Mouse (Mus musculus): ENCODE measurements around the gene Ube2e1. TPM values are rescaled to one million over a fixed set of nuclear protein-coding genes. Genes with fewer than 3 reads are reported as not detected.

The Ube2e1 gene
- 31.1 and 32.0 TPM in 2 replicates for polyA plus RNA-seq (2012; rRNA removed)

DNA sequence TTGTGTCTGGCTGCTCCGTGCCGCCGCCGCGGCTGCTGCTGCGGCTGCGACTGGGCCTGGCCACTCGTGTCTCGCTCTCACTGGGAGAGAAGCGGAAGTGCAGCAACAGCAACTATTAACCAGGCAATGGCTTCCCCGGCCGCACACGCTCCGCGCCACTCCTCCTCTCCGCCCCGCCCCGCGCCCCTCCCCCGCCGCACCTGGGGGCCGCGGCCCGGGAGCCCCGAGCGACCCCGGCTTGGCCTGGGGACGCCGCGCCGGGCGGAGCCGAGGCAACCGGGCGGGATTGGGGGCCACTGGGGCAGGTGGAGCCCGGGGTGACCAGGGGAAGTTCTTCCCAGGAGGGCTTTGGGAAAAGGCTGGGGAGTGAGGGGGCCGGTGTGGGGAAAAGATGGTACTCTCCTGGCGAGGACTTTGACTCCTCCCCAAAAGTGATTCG is at the start of gene Ube2e1:
TSS of gene Ube2e1 (minus strand) at position 167 of the 439 bp plus-strand sequence.
- under 1% methylated on average over 39 of the region's 39 CpGs for WGBS
- DNase-seq (ENCODE audit: low read depth, low spot score), result no peak

DNA sequence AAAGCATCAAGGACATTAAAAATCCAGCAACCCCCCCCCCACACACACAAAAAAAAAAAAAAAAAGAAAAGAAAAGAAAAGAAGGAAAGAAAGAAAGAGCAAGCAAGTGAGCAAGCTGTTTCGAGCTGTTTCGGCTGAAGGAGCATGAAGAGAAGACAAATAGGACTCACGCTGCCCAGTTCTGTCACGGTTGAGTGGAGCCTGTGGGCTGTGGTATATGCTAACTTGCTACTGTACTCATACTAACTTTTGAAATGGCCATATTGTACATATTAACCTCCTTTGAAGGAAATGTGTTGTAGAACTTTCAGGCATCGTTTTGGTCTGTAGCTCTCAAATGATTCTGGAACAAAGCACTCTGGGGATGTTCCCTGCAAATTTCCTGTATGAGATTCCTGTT is 48.2 kb upstream of the Ube2e1 start:
- 82% methylated on average over 5 of the region's 5 CpGs for WGBS
- DNase-seq (ENCODE audit: low read depth, low spot score), result no peak

DNA sequence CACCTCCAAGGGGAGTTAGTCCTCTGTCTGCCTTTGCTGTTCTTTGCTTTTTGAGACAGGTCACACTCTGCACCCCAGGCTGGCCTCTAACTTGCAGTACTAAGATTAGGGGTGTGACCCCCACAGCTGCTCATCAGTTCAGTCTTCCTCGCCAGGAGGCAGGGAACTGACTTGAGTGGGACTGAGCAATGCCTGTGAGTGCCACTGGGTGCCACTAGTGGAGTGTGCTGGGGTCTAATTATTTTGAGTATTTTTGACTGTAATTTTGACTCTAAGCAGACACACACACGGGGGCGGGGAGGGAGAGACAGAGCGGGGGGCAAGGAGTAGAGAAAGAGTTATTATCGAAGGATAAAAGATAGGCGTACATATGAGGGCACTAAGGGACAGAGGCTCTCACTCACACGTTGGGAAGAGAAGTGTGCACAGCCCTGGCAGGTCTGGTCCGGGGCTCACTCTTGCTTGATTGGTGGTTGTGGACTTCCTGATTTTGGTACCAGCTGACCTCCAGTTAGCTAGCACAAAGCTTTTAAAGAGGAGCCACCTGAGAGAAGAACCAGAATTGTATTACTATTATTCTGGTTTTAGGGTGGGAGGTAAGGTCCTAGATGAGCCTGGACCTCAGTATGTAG is 46.4 kb upstream of the Ube2e1 start:
- no peak for DNase-seq (ENCODE audit: low read depth, low spot score)
- 63% methylated on average over 8 of the region's 8 CpGs for WGBS

DNA sequence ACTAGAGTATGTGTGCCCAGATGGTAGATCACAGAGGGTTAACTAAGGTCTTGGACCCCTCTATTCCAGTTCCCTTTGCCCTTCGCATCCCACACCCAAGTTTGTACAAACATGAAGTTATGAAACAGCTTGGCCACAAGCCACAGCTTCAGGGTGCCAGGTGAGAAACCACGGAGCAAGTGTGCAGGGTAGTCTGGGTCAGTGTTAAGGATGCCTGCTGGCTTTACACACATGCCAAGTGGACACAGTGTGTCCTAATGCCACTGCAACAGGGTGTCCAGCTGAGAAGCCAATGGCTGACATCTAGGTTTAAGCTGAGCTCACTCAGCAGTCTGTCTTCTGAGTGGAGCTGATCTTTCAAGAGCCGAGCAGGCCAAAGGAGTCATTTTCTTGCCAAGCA is 44.5 kb upstream of the Ube2e1 start:
- no peak for DNase-seq (ENCODE audit: low read depth, low spot score)
- 36% methylated on average over 3 of the region's 3 CpGs for WGBS

- no peak for DNase-seq (ENCODE audit: low read depth, low spot score)
- WGBS, result 66% methylated on average over 6 of the region's 6 CpGs
These were observed 42.2 kb upstream of the Ube2e1 start for GRCm38 (mm10) chr14:18373758-18374405.

DNA sequence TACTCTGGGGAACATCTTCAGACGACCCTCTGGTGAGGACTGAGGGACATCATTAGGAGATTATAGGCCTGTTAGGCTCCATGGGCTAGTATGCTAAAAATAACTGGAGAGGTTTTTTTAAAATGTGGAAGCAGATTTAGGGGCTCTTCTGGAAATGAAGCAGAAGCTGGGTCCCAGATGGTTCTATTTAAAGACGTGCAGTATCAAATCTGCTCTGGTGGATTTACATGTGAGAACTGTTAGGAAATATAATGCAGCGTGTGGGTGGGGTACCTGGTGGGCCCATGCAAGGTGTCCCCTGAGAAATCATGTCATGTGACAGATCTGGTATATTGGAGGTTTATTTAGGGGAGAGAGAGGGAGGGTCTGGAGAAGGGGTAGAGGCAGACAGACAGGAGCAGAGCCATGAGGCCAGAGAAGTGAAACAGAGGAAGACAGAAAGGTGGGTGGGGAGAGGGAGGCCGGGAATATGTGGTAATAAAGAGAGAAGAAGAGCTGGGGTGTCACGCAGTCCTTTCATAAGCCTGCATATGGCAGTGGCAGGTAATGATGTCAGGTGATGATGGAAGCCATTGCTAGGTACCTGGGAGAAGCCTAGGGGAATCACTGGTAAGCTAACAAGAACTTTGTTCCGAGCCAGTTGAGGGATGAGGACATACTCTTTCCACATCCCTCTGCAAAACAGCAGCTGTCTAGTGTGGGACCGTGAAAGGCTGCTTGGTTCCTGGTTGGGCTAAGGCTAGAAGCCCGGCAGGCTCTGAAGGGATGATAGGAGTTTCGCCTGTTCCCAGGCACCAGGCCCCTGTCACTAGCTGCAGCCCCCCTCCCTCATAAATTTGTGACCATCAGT is 41.3 kb upstream of the Ube2e1 start:
- no peak for DNase-seq (ENCODE audit: low read depth, low spot score)
- WGBS, result 80% methylated on average over 9 of the region's 9 CpGs

- DNase-seq (ENCODE audit: low read depth, low spot score), result no peak
These were observed 37.4 kb upstream of the Ube2e1 start for GRCm38 (mm10) chr14:18369031-18369430.

GRCm38 (mm10) chr14:18367025-18367424 is 35.4 kb upstream of the Ube2e1 start:
- no peak for DNase-seq (ENCODE audit: low read depth, low spot score)
- 57% methylated on average over 5 of the region's 5 CpGs for WGBS

DNA sequence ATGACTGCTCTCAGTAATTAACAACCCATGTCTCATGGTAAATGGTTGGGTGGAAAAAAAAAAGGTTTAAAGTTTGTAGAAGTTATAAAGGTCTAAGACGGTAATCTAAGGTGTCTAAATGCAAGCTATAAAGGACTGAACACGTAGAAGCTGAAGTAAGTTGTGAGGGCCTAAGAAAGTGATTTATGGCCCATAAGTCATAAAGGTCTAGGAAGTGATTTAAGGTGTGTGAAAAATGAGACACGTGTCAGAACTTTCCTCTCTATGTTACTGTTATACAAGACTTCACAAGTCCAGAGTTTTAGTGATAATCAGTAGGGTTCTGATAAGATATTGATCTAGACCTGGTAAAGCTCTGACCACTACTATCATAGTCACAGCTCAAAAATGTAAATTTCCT is 32.7 kb upstream of the Ube2e1 start:
- peak; percentile 4 for DNase-seq (ENCODE audit: low read depth, low spot score)
- 20% methylated on average over 3 of the region's 3 CpGs for WGBS

DNA sequence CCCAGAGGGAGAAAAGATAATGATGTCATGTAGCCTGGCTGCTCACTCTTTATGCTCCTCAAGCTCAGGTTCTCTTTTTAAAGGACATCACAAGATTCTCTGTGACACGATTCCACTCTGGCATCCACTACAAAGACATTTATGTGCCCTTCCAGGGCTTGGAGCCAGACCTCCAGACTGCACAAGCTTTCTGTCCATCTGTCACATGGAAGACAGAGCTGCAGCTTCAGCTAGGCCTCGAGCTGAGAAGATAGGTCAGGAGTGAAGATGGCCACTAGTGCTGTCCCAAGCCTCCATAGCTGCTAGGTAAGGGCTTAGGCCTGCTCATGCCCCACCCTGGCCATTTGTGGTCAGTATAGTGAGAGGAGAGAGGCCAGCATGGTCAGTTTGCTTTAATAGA is 24.8 kb upstream of the Ube2e1 start:
- WGBS, result 62% methylated on average over 2 of the region's 2 CpGs

DNA sequence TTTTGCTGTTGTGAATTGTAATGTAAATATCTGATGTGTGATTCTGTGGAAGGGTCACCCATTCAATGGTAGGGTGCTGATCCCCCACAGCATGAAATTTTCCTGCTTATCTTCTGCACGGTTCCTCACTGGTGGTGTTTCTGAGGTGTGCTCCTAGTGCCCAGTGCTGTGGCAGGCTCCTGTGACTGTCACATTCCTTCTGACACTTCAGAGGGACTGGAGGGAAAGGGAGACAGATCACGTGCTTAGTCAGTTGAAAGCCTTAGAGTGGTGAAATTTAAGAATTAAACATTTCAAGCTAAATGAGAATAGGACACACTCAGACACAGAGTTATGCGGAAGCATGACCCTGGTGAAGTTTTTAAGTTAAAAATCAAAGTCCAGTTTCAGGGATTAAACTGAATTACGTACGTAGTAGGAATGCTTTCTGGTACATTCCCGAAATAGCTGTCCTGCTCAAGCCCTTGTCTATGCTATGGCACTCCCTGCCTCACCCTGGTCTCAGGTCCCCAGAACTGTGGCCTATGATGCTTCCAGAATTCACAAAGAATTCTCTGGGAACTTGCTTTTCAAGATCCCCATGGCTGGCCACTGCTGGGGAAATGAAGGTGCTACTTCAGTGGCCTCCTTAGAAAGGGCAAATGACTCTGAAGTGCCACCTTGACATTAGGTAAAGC is 24.0 kb upstream of the Ube2e1 start:
- no peak for DNase-seq (ENCODE audit: low read depth, low spot score)
- 80% methylated on average over 6 of the region's 6 CpGs for WGBS

More for the DNA sequence above, 24.8 kb upstream of the Ube2e1 start:
- DNase-seq (ENCODE audit: low read depth, low spot score), result no peak

DNA sequence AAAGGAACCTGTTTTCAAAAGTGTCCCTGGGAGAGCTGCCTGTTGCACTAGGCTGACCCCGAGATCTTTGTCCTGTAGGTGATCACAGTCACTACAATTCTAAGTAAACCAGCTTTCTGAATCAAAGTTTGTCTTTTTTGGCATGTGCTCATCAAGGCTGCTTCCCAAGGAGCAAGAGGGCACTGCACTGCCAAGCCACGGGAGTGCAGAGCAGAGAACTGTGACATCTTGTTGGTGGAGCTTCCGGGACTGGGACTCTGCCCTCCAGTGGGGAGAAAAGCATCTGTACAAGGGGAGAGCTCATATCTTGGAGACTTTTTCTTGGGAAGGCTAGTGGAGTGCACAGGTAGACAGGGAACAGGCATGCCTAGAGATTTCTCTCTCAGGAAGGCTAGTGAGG is 21.9 kb upstream of the Ube2e1 start:
- 68% methylated on average over 3 of the region's 3 CpGs for WGBS
- DNase-seq (ENCODE audit: low read depth, low spot score), result no peak

DNA sequence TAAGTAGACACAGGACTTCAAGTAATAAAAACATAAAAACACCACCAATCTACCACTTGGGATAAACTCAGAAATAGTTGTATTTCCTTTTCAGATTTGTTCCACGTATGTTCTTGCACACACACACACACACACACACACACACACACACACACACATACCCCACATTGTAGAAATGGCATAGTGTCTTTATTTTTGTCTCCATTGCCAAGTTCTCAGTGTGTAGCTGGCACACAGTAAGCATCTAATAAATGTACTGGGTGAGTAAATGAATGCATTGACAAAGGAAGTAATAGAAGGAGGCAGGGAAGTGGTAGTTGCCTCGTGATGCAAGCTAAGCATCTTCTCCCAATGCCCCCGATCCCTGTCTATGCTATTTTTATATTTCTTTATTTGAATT is 21.3 kb upstream of the Ube2e1 start:
- DNase-seq (ENCODE audit: low read depth, low spot score), result no peak
- WGBS, result 57% methylated on average over 3 of the region's 3 CpGs

DNA sequence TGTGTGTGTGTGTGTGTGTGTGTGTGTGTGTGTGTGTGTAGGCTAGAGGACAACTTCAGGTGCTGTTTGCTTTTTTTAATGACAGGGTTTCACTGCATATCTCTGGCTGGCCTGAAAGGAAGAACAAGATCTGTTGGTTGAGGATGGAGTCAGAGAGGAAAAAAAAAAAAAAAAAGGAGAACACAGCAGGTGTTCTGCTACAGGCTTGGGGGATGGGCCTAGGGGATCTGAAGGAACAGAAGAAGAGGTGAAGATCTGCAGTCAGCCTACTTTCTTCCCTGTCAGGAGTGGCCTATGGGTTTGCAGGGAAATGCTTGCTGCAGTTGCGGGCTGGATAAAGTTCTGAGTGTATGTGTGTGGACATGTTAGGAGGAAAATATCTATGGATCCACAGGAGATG is 19.0 kb upstream of the Ube2e1 start:
- DNase-seq (ENCODE audit: low read depth, low spot score), result no peak
- WGBS, result 88% methylated on average over 1 of the region's 1 CpGs

- DNase-seq (ENCODE audit: low read depth, low spot score), result no peak
- 57% methylated on average over 5 of the region's 5 CpGs for WGBS
These were observed 18.2 kb upstream of the Ube2e1 start for GRCm38 (mm10) chr14:18349871-18350270.

DNA sequence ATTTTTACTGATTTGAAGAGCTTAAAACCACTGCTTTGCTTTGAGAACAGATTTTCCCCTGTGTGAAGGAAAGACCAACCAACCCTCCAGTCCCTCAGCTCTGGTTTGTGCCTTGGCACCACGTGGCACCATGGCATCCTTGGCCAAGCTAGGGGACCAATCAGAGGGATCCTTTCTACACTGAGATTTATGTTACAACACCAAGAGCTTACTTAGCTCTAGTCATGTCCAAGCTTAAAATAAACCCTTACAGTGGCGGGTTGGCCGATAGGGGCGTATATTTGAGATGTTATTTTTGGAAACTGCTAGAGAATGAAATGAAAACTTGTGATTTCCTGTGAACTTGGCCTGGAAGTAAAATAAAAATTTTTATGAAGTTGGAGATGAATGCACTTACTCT is 11.9 kb upstream of the Ube2e1 start:
- no peak for DNase-seq (ENCODE audit: low read depth, low spot score)
- WGBS, result 59% methylated on average over 4 of the region's 4 CpGs

DNA sequence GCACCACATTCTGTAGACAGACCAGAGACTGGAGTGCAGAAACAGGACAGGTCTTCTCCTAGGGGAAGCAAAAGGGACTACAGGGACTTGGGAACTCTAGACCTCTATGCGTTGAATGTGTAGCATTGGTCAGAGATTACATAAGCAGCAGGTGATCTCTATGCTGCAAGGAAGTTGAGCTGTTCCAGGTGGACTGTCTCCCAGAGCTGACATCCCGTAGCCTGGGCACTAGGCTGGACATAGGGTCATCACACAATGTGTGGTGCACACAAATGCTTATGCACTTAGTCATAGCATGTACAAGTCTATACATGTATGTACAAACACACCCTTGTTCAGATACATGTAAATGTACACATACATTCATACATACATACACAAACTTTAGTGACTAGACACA is 11.1 kb upstream of the Ube2e1 start:
- 92% methylated on average over 2 of the region's 2 CpGs for WGBS
- no peak for DNase-seq (ENCODE audit: low read depth, low spot score)

DNA sequence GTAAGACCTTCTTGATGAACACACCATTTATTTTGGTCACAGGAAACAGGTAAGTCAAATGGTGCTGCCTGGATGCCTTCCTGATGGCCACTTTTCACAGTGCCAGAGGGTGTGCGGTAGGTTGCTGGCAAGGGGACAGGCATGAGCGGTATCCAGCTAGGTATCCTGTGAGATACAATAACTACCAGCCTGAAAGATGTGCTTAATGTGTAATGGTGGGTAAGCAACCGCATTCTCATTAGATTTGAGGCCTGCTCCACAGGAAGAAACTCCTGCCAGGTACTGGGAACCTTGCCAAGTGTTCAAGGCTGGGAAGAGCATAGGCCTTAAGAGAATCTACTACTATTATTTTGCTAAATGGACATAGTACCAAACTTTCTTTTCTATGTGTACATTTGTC is 9.4 kb upstream of the Ube2e1 start:
- 73% methylated on average over 3 of the region's 3 CpGs for WGBS
- no peak for DNase-seq (ENCODE audit: low read depth, low spot score)

- DNase-seq (ENCODE audit: low read depth, low spot score), result no peak
These were observed 4.4 kb upstream of the Ube2e1 start for GRCm38 (mm10) chr14:18336106-18336505.
